Mouse (Mus musculus) hindbrain, embryonic 12.5 days (tissue): ENCODE measurements around the gene Khdc3. TPM values are rescaled to one million over a fixed set of nuclear protein-coding genes. Genes with fewer than 3 reads are reported as not detected.

Source experiments
- ATAC-seq: fragments of 200-750 bp; cut with Nextera tagmentation; 2 replicates; pipeline ENCODE4 v1.8.0; 2017; ENCODE audit warnings: moderate TSS enrichment; ENCODE audit not compliant: low FRiP score
- H3K27ac ChIP-seq: fragments of 300-500 bp; sonication (generic); 2 replicates; pipeline ENCODE4 v1.5.1; 2016; ENCODE audit warnings: mild to moderate bottlenecking
- H3K27me3 ChIP-seq: fragments of 300-500 bp; sonication (generic); 2 replicates; pipeline ENCODE4 v1.6.1; 2016; ENCODE audit warnings: mild to moderate bottlenecking
- H3K36me3 ChIP-seq: fragments of 300-500 bp; sonication (generic); 2 replicates; pipeline ENCODE4 v1.6.1; 2016; ENCODE audit warnings: mild to moderate bottlenecking
- H3K4me1 ChIP-seq: fragments of 300-500 bp; sonication (generic); 2 replicates; pipeline ENCODE4 v1.6.1; 2016
- H3K4me2 ChIP-seq: fragments of 300-500 bp; sonication (generic); replicated peaks from 2 replicates; pipeline ENCODE4 v1.6.1; 2016; ENCODE audit warnings: mild to moderate bottlenecking
- H3K4me3 ChIP-seq: fragments of 300-500 bp; sonication (generic); 2 replicates; pipeline ENCODE4 v1.5.1; 2016; ENCODE audit warnings: mild to moderate bottlenecking
- H3K9ac ChIP-seq: fragments of 300-500 bp; sonication (generic); 2 replicates; pipeline ENCODE4 v1.6.1; 2016; ENCODE audit warnings: mild to moderate bottlenecking, moderate library complexity
- H3K9me3 ChIP-seq: fragments of 300-500 bp; sonication (generic); replicated peaks from 2 replicates; pipeline ENCODE4 v1.6.1; 2016; ENCODE audit warnings: mild to moderate bottlenecking
- WGBS: fragments of 180-500 bp; shearing (Covaris S2); methylation state at CpG from one replicate; pipeline ENCODE4 v1.1.7; 2016; 5-methylcytosine and 5-hydroxymethylcytosine counted together
- polyA plus RNA-seq: library from polyadenylated mRNA; unstranded; fragments of >200 nt; fragmentation: Nextera tagmentation; extraction: Ambion mirVana; gene quantifications from 2 replicates; pipeline ENCODE4 v1.2.1, GENCODE M21; 2016

Gene Khdc3
- polyA plus RNA-seq, 1 experiment from 2014 or later, result 0.17 TPM

DNA sequence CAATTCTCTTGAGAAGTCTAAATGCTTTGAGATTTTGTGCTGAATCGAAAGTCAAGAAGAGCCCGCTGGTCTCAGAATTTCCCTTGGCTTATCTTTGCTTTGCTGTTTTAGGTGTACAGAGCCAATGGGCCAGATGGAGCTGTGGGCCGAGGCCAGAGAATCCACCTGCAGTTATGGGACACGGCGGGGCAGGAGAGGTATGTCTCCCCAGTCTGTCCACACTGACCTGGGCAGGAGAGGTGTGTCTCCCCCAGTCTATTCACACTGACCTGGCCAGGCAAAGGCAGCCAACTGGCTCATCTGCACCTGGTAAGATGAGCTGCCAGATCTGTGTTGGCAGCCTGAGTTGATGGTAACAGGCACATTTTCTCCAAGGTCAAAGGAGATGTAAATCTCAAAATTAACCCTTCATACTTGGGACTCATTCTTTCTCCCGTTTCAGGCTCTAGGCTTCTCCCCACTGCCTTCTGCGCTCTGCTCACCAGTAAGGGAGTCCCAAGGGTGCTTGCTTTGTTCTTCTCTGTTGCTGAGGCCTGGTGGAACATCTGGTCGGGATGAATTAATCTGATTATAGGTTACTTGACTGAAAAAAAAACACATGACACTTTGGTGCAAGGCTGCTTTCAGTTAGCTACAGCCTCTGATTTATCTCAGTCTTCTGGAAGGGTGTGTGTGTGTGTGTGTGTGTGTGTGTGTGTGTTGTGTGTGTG, 19.2 kb upstream of the Khdc3 start:
- Histone ChIP-seq H3K36me3 (no peaks in the 10 kb centered on the region), H3K4me1 (no peaks in the 10 kb centered on the region), H3K27ac (no peak overlapping the region), H3K9me3 (no peaks in the 10 kb centered on the region), H3K4me2 (no peak overlapping the region), H3K9ac (no peak overlapping the region), H3K4me3 (no peak overlapping the region), H3K27me3 (no peaks in the 10 kb centered on the region)
- 82% methylated on average over 8 of the region's 8 CpGs for WGBS
- ATAC-seq, result no peak

DNA sequence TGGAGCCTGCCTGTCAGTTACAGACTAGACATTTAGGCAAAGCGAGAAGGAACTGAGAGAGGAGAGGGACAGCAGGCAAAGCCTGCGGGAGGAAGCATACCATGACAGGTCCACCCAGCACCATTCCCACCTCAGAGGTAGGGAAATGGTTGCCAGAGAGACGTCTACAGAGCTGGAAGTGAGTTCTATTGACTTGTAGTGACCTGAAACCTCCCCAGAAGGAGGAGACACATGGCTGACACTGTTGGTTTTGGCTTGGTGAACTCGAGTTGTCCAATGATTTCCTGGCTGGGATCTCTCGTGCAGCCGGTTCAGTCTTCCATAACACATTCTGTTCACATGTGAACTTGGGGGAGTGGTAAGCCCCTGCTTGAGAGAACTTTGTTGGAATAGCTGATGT, 17.7 kb upstream of the Khdc3 start:
- Histone ChIP-seq H3K4me2 (no peak overlapping the region), H3K9me3 (no peaks in the 10 kb centered on the region), H3K4me1 (no peaks in the 10 kb centered on the region), H3K4me3 (no peak overlapping the region), H3K36me3 (no peaks in the 10 kb centered on the region), H3K9ac (no peak overlapping the region), H3K27ac (no peak overlapping the region), H3K27me3 (no peaks in the 10 kb centered on the region)
- 69% methylated on average over 6 of the region's 6 CpGs for WGBS
- no peak for ATAC-seq

DNA sequence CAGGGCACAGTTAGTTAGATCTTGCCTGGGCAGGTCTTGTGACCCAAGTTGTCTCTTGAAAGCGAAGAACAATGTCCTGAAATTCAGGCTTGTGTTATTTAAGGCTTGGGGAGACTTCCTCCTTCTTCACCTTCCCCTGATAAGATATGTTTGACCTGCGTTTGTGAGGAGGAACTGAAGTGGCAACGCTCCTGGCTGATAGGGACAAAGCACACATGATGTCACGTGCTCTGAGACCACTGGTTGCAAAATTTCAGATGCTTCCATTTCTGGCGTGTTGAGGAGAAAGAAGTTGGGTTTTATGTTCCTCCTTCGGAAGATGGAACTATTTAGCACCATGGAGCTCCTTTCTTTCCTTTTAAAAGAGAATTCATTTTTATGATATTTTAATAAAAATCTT, 15.8 kb upstream of the Khdc3 start:
- Histone ChIP-seq H3K9ac (no peak overlapping the region), H3K4me1 (no peaks in the 10 kb centered on the region), H3K9me3 (no peaks in the 10 kb centered on the region), H3K36me3 (no peaks in the 10 kb centered on the region), H3K4me3 (no peak overlapping the region), H3K27me3 (no peaks in the 10 kb centered on the region), H3K4me2 (no peak overlapping the region), H3K27ac (no peak overlapping the region)
- no peak for ATAC-seq
- 85% methylated on average over 6 of the region's 6 CpGs for WGBS

DNA sequence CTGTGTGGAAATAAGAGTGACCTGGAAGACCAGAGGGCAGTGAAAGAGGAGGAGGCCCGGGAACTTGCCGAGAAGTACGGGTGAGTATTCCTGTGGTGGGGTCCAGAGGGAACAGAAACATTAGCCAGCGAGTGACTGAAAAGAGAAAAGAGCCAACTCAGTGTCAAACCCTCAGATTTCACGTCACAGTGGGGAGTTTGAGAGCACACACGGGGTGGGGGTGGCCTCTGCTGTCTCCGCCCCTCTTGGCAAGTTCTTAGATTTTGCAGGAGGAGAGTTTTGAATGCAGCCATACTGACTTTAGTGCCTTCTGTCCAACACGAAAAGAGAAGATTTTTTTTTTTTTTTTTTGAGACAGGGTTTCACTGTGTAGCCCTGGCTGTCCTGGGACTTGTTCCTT, 14.5 kb upstream of the Khdc3 start:
- Histone ChIP-seq H3K27me3 (no peaks in the 10 kb centered on the region), H3K4me1 (no peaks in the 10 kb centered on the region), H3K4me3 (no peak overlapping the region), H3K9me3 (no peaks in the 10 kb centered on the region), H3K4me2 (no peak overlapping the region), H3K9ac (no peak overlapping the region), H3K27ac (no peak overlapping the region), H3K36me3 (no peaks in the 10 kb centered on the region)
- no peak for ATAC-seq
- WGBS, result 59% methylated on average over 8 of the region's 8 CpGs

DNA sequence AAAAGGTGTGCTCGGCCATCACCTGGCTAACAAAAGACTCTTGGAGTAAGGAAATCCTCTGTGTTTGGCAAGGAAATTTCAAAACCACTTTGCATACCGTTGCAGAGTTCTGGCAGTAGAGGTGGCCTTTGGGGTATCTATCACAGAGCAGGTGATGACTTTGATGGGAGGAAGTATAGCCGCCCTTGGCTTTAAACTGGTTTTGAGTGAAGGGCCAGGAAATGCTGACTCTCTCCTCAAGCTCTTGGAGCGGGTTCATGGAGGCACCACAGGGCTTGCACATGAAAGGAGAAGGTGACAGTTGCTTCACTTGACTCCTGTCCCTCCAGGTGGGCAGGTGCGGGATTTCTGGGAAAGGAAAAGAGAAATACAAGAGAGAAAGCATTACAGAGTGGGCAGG, 14.1 kb upstream of the Khdc3 start:
- Histone ChIP-seq H3K4me1 (no peaks in the 10 kb centered on the region), H3K27me3 (peaks cover under 1% of the 10 kb centered on the region; the same call in 1 of the 2 replicates), H3K4me3 (no peak overlapping the region), H3K27ac (no peak overlapping the region), H3K9me3 (no peaks in the 10 kb centered on the region), H3K4me2 (no peak overlapping the region), H3K9ac (no peak overlapping the region), H3K36me3 (no peaks in the 10 kb centered on the region)
- WGBS, result 86% methylated on average over 5 of the region's 5 CpGs
- ATAC-seq, result no peak

DNA sequence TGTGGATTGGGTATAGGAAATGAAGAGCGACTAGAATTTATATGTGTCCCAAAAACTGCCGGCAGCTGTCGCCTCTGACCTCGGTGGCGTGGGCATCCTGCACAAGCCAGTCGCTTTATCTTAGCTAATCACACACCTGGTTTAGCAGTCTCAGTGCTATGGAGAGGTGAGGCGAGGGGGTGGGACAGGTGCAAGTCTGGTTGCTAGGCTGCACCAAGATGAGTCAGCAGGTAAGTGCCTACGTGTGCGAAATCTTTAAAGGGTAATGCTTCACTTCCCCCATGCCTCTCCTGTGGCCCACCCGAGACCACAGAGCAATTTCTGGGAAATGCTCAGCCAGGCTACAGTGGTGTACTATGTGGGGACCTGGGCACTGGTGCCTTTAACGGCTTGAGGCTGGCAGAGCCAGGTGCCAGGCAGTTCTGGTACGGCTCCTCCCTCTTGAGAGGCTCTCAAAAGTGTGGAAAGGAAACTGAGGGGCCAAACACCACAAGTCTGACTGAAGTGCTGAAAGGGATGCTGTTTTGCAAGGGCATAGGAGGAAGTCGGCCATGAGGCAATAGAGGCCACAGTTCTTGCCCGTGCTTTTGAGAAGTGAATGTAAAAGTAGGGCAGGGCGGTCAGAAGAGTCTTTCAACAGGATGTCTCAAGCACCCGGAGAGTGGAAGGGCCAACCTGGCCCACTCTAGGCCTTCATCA, 12.3 kb upstream of the Khdc3 start:
- H3K4me3 ChIP-seq, result no peak overlapping the region
- ATAC-seq, result no peak
- 78% methylated on average over 16 of the region's 16 CpGs for WGBS

DNA sequence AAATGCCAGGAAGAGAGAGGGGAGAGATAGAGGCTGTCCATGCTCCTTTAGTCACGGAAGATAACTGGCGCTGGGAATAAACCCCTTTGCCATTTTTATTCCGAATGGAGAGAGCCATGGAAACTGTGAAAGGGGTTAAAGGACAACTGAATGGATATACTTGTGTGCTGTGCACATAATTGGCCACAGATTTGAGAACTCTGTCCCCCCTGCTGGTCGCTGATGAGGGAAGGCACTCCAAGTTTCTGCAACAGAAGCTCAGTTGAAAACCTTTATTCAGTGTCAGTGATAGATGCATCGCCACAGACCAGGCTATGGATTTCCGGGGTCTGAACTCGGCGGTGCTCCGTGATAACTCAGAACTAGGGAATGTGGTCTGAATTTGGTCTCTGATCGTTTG, 11.5 kb upstream of the Khdc3 start:
- 76% methylated on average over 10 of the region's 10 CpGs for WGBS
- no peaks in the 10 kb centered on the region for H3K9me3 ChIP-seq

More for the DNA sequence above, 12.3 kb upstream of the Khdc3 start:
- Histone ChIP-seq H3K36me3 (no peaks in the 10 kb centered on the region), H3K4me1 (no peaks in the 10 kb centered on the region), H3K4me2 (no peak overlapping the region), H3K27ac (no peak overlapping the region), H3K27me3 (peaks cover 4% of the 10 kb centered on the region; the same call in 1 of the 2 replicates), H3K9me3 (no peaks in the 10 kb centered on the region), H3K9ac (no peak overlapping the region)

DNA sequence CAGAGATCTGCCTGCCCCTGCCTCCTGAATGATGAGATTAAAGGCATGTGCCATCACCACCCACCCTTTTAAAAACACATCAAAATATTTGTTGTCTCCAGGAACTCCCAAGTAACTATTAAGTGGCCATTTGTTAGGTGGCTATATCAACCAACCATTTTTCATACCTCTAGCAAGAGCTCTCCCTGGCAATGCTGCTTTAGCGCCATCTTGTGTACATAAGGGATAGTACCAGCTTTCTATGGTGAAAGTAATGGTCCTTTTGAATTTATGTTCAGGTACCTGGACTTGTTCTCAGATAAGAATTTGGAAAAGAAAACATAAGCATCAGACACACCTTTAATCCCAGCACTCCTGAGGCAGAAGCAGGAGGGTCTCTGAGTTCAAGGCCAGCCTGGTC, 9.9 kb upstream of the Khdc3 start:
- Histone ChIP-seq H3K36me3 (no peaks in the 10 kb centered on the region), H3K4me2 (no peak overlapping the region), H3K27me3 (peaks cover 9% of the 10 kb centered on the region; the same call in 1 of the 2 replicates), H3K9ac (no peak overlapping the region), H3K9me3 (no peaks in the 10 kb centered on the region), H3K27ac (no peak overlapping the region), H3K4me3 (no peak overlapping the region), H3K4me1 (peaks cover 3% of the 10 kb centered on the region; the same call in 1 of the 2 replicates)
- no peak for ATAC-seq
- 0% methylated on average over 1 of the region's 1 CpGs for WGBS

More for the DNA sequence above, 11.5 kb upstream of the Khdc3 start:
- no peak for ATAC-seq
- no peaks in the 10 kb centered on the region for H3K36me3 ChIP-seq
- peaks cover 3% of the 10 kb centered on the region; the same call in 1 of the 2 replicates for H3K4me1 ChIP-seq
- H3K9ac ChIP-seq, result no peak overlapping the region
- H3K4me2 ChIP-seq, result no peak overlapping the region
- H3K27me3 ChIP-seq, result peaks cover 7% of the 10 kb centered on the region; the same call in 1 of the 2 replicates
- H3K4me3 ChIP-seq, result no peak overlapping the region
- H3K27ac ChIP-seq, result no peak overlapping the region

DNA sequence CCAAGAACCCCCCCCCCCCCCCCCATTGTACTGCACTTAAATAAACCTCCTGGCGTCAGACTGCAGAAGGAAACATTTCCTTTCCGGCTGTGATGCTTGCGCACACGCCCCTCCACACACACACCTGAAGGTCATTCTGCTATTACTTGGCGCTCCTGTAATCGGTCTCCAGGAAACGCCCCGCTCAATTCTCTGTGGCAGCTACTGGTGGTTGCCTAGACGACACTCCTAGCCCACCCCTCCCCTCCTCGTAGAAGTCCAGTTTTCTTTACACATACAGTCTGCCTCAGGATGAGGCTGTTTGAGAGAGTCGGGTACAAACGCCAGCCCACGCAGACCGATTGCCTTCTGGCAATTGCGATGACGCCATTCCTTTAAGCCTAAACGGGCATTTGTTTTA, 7.1 kb upstream of the Khdc3 start:
- WGBS, result 44% methylated on average over 17 of the region's 17 CpGs

DNA sequence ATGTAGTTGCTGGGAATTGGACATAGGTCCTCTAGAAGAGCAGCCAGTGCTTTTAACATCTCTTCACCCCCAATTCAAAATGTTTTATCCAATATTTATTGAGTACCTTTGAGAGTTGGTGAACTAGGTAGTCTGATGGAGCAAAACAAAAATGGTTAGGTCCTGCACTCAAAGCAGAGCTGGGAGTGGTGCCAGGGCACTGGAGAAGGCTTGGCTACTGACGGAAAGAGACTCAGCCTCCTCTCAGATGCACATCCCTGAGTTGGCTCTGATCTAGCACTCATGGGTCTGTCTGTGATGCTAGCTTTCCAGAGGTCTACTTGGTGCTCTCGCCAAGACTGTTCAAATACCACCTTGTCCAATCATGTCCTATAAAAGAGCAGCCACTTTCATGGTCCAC, 3.7 kb upstream of the Khdc3 start:
- Histone ChIP-seq H3K27ac (no peak overlapping the region), H3K36me3 (no peaks in the 10 kb centered on the region), H3K9ac (no peak overlapping the region), H3K9me3 (no peaks in the 10 kb centered on the region), H3K4me1 (peaks cover 3% of the 10 kb centered on the region; the same call in 1 of the 2 replicates), H3K27me3 (peaks cover 19% of the 10 kb centered on the region), H3K4me2 (no peak overlapping the region), H3K4me3 (no peak overlapping the region)
- WGBS, result 88% methylated on average over 2 of the region's 2 CpGs
- no peak for ATAC-seq

More for the DNA sequence above, 7.1 kb upstream of the Khdc3 start:
- Histone ChIP-seq H3K4me3 (no peak overlapping the region), H3K4me2 (peak overlapping the region; percentile 29; the same call in 1 of the 2 replicates), H3K36me3 (no peaks in the 10 kb centered on the region), H3K9ac (no peak overlapping the region), H3K27ac (no peak overlapping the region), H3K27me3 (peaks cover 9% of the 10 kb centered on the region; the same call in 1 of the 2 replicates), H3K4me1 (peaks cover 3% of the 10 kb centered on the region; the same call in 1 of the 2 replicates), H3K9me3 (no peaks in the 10 kb centered on the region)
- ATAC-seq, result 0 out of 2 replicates have a peak, but pooled peaks have one; percentile 50

DNA sequence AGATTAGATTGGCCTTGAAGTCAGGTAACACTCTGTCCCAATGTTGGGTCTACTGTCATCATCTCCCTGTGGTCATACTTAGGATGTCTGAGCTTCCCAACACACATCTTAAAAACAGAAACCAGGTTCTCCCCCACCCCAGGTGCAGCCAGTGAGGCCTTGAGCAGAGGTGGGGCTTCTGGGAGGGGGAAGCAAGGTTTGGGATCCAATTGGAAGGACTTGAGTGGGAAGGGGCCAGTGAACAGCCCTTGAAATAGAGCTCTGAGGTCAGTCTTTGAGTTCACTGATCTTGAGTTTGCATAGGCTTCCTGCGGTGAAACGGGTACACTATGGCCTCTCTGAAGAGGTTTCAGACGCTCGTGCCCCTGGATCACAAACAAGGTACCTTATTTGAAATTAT, 545 bp downstream of the Khdc3 start, which contains the start of gene Gm20509:
TSS of gene Gm20509 (plus strand) at position 290 of the 400 bp plus-strand sequence.
- WGBS, result 88% methylated on average over 4 of the region's 4 CpGs
- H3K4me1 ChIP-seq, result peaks cover 8% of the 10 kb centered on the region
- peaks cover 50% of the 10 kb centered on the region for H3K27me3 ChIP-seq
- no peak for ATAC-seq
- peak within 1 kb of the TSS; percentile 64 for H3K9ac ChIP-seq
- peak within 1 kb of the TSS; percentile 93 for H3K4me2 ChIP-seq
- no peaks in the 10 kb centered on the region for H3K9me3 ChIP-seq
- no peaks in the 10 kb centered on the region for H3K36me3 ChIP-seq
- no peak within 1 kb of the TSS for H3K27ac ChIP-seq
- peak within 1 kb of the TSS; percentile 48 for H3K4me3 ChIP-seq

DNA sequence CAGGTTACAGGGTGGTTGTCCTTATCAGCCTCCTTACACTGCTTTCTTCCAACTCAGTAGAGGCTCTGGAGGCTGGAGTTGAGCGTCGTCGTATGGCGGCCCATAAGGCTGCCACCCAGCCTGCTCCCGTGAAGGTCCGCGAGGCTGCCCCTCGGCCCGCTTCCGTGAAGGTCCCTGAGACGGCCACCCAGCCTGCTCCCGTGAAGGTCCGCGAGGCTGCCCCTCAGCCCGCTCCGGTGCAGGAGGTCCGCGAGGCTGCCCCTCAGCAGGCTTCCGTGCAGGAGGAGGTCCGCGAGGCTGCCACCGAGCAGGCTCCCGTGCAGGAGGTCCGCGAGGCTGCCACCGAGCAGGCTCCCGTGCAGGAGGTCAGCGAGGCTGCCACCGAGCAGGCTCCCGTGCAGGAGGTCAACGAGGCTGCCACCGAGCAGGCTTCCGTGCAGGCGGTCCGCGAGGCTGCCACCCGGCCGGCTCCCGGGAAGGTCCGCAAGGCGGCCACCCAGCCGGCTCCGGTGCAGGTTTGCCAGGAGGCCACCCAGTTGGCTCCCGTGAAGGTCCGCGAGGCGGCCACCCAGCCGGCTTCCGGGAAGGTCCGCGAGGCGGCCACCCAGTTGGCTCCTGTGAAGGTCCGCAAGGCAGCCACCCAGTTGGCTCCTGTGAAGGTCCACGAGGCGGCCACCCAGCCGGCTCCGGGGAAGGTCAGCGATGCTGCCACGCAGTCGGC, 1.7 kb downstream of the Khdc3 start:
- H3K9me3 ChIP-seq, result no peaks in the 10 kb centered on the region
- peak overlapping the region; percentile 64 for H3K9ac ChIP-seq
- peaks cover 50% of the 10 kb centered on the region for H3K27me3 ChIP-seq
- no peaks in the 10 kb centered on the region for H3K36me3 ChIP-seq
- peak overlapping the region; percentile 93 for H3K4me2 ChIP-seq
- no peak overlapping the region for H3K27ac ChIP-seq
- 3% methylated on average over 58 of the region's 60 CpGs for WGBS
- H3K4me3 ChIP-seq, result peak overlapping the region; percentile 48
- ATAC-seq, result 0 out of 2 replicates have a peak, but pooled peaks have one; percentile 38
- H3K4me1 ChIP-seq, result peaks cover 8% of the 10 kb centered on the region
